Mouse (Mus musculus) liver, postnatal 0 days (tissue): ENCODE data around the gene Ccdc7a. TPM values are rescaled to one million over a fixed set of nuclear protein-coding genes. Genes with fewer than 3 reads are reported as not detected.

Source experiments
- ATAC-seq: fragments of 200-750 bp; cut with Nextera tagmentation; 2 replicates; pipeline ENCODE4 v1.8.0; 2017; ENCODE audit warnings: mild to moderate bottlenecking, moderate library complexity
- DNase-seq: peaks from one replicate; pipeline ENCODE4 v3.0.0-alpha.2; 2016
- H3K27ac ChIP-seq: fragments of 300-500 bp; sonication (generic); 2 replicates; pipeline ENCODE4 v1.5.1; 2014; ENCODE audit warnings: antibody characterized with exemption, moderate library complexity, mild to moderate bottlenecking, low read depth
- H3K27me3 ChIP-seq: fragments of 300-500 bp; sonication (generic); 2 replicates; pipeline ENCODE4 v1.6.1; 2014; ENCODE audit warnings: low read length, control low read depth, mixed read lengths; ENCODE audit not compliant: insufficient read depth
- H3K36me3 ChIP-seq: fragments of 300-500 bp; sonication (generic); replicated peaks from 2 replicates; pipeline ENCODE4 v1.6.1; 2014; ENCODE audit warnings: mild to moderate bottlenecking, control low read depth, low read length, moderate library complexity, mixed read lengths; ENCODE audit not compliant: insufficient read depth
- H3K4me1 ChIP-seq: fragments of 300-500 bp; sonication (generic); 2 replicates; pipeline ENCODE4 v1.6.1; 2014; ENCODE audit warnings: antibody characterized with exemption, mild to moderate bottlenecking, control low read depth; ENCODE audit not compliant: insufficient read depth
- H3K4me2 ChIP-seq: fragments of 300-500 bp; sonication (generic); 2 replicates; pipeline ENCODE4 v1.6.1; 2014; ENCODE audit warnings: low read depth, mild to moderate bottlenecking, low read length, moderate library complexity, mixed read lengths
- H3K4me3 ChIP-seq: fragments of 300-500 bp; sonication (generic); 2 replicates; pipeline ENCODE4 v1.5.1; 2014; ENCODE audit warnings: low read depth, low read length
- H3K9ac ChIP-seq: fragments of 300-500 bp; sonication (generic); replicated peaks from 2 replicates; pipeline ENCODE4 v1.6.1; 2014; ENCODE audit warnings: mild to moderate bottlenecking, moderate library complexity
- H3K9me3 ChIP-seq: fragments of 300-500 bp; sonication (generic); 2 replicates; pipeline ENCODE4 v1.6.1; 2016; ENCODE audit warnings: mild to moderate bottlenecking, control low read depth, low read length, mixed read lengths
- CTCF ChIP-seq: sonication (generic); IDR thresholded peaks from 2 replicates; pipeline ENCODE4 v1.5.1; 2016; ENCODE audit warnings: antibody characterized with exemption, low read depth
- EP300 ChIP-seq: IDR thresholded peaks from 2 replicates; pipeline ENCODE4 v1.6.1; 2016; ENCODE audit warnings: antibody characterized with exemption, low read depth, mild to moderate bottlenecking
- WGBS: fragments of 180-500 bp; shearing (Covaris S2); extraction: QIAGEN DNeasy Blood & Tissue Kit; methylation state at CpG from one replicate; pipeline ENCODE4 v1.1.7; 2014; ENCODE audit not compliant: insufficient replicate concordance; 5-methylcytosine and 5-hydroxymethylcytosine counted together
- polyA plus RNA-seq: library from polyadenylated mRNA; unstranded; fragments of >200 nt; fragmentation: Nextera tagmentation; extraction: Ambion mirVana; gene quantifications from 2 replicates; pipeline ENCODE4 v1.2.1, GENCODE M21; 2015

Gene Ccdc7a
- polyA plus RNA-seq, 1 experiment from 2014 or later = not detected

DNA sequence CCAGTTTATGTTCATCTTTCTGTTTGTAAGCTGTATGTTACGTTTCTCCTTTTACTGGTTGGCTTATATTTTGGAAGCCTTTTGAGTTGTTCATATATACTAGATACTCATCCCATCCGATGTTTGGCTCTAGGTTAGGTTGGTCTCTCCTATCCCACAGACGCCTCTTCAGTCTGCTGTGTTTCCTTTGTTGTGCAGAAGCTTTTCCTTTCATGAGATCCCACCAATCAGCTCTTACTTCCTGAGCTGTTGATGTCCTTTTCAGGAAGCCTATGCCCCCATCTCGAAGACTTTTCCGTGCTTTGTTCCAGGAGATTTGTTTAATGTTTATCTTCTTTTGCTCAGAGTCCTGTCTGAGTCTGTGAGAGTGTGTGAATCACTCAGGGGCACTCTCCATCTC is 221.6 kb downstream of the Ccdc7a start:
- 31% methylated on average over 5 of the region's 5 CpGs for WGBS
- no peak overlapping the region for H3K4me3 ChIP-seq

DNA sequence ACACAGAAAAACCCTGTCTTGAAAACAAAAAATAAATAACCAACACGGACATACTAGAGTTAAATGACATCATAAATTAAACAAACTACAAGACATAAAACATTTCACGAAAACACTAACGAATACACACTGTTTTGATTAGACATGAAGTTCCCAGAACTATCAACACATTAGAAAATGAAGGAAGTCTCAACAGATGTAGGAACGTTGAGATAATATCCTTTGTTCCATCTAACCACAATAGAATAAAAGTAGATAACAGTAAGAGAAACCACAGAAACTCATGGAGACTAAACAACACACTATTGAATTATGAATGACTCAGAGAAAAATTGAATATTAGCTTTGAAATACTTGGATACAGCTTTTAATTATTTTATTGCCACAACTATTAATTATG is 252.8 kb downstream of the Ccdc7a start:
- WGBS = 65% methylated on average over 4 of the region's 4 CpGs
- Histone ChIP-seq H3K4me1 (no peaks in the 10 kb centered on the region), H3K9me3 (no peaks in the 10 kb centered on the region), H3K27ac (no peak overlapping the region), H3K27me3 (no peaks in the 10 kb centered on the region), H3K4me2 (no peak overlapping the region), H3K4me3 (no peak overlapping the region), H3K9ac (no peak overlapping the region), H3K36me3 (no peaks in the 10 kb centered on the region)
- ATAC-seq (no peak), DNase-seq (no peak)
- TF ChIP-seq CTCF (no peak), EP300 (no peak)

More for the DNA sequence above, 221.6 kb downstream of the Ccdc7a start:
- Histone ChIP-seq H3K9me3 (no peaks in the 10 kb centered on the region), H3K27ac (no peak overlapping the region), H3K36me3 (no peaks in the 10 kb centered on the region), H3K9ac (no peak overlapping the region), H3K4me2 (no peak overlapping the region), H3K4me1 (no peaks in the 10 kb centered on the region), H3K27me3 (no peaks in the 10 kb centered on the region)
- DNase-seq (no peak), ATAC-seq (no peak)
- TF ChIP-seq EP300 (no peak), CTCF (no peak)

DNA sequence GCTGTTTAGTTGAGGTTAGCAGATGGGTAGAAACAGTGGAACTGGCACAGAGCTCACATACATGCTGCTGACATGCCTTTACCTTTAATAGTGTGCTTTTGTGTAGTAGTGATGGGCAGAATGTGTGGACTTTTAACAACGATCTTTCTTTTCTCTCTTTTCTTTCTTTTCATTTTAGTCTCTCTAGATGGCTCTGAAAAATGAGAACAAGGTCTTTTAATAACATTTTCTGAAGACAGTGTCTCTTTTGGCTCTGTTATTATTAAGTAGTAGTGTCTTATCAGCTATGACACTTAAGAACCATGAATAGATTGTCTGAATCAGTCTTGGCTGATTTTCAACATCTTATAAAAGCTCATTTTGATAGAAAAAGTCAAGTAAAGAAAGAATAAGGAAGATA is 266.7 kb downstream of the Ccdc7a start, which contains the start of gene Gm3952:
Gene Gm3952, minus strand, starts transcription at position 101 of the 400 bp plus-strand sequence.
- Histone ChIP-seq H3K27ac (no peak within 1 kb of the TSS), H3K4me1 (no peaks in the 10 kb centered on the region), H3K27me3 (no peaks in the 10 kb centered on the region), H3K4me2 (no peak within 1 kb of the TSS), H3K9me3 (no peaks in the 10 kb centered on the region), H3K36me3 (no peaks in the 10 kb centered on the region), H3K4me3 (no peak within 1 kb of the TSS), H3K9ac (no peak within 1 kb of the TSS)
- no peak for DNase-seq
- 69% methylated on average over 1 of the region's 1 CpGs for WGBS
- TF ChIP-seq CTCF (no peak), EP300 (no peak)
- no peak for ATAC-seq

DNA sequence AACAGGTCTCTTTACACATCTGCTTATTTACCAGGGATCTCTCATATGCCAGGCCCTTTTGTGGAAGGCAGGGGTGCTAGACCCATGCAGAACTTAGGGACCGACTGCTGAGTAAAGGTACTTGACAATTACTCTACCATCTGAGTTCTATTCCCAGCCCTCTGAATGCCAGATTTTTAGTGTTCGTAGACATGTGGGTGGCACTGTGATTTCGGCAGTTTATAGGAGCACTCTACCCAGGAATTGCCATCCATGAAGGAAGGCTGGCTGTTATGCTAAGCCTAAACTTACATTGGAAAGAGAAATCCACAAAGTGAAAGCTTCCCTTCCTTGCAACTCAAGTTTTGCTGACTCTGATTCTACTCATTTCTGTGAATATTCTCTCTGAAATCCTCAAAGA is 329.6 kb downstream of the Ccdc7a start:
- DNase-seq (no peak), ATAC-seq (no peak)
- Histone ChIP-seq H3K9ac (no peak overlapping the region), H3K36me3 (peaks cover 44% of the 10 kb centered on the region), H3K4me3 (no peak overlapping the region), H3K9me3 (no peaks in the 10 kb centered on the region), H3K27ac (no peak overlapping the region), H3K27me3 (no peaks in the 10 kb centered on the region), H3K4me2 (no peak overlapping the region), H3K4me1 (no peaks in the 10 kb centered on the region)
- WGBS = 92% methylated on average over 3 of the region's 3 CpGs
- TF ChIP-seq EP300 (no peak), CTCF (no peak)

DNA sequence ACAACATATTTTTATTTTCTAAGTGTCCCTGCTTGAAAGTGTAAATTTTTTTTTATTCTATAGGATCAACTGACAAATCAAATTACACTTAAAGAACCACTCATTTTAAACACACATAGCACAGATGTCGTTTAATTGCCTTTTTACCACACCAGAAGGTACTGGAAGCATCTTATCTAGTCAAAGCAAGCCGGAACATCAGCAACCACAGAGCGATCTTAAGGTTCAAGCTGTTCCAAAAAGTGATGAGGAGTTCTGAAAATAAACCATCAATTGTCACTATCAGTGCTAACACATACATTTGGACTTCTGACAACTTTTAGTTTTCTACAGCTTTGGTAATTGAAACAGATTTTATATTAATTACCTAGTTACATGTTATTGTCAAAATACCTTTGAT is 331.2 kb downstream of the Ccdc7a start:
- no peaks in the 10 kb centered on the region for H3K27me3 ChIP-seq
- H3K4me1 ChIP-seq = no peaks in the 10 kb centered on the region
- H3K9me3 ChIP-seq = no peaks in the 10 kb centered on the region
- no peak overlapping the region for H3K4me2 ChIP-seq
- TF ChIP-seq EP300 (peak; percentile 71), CTCF (no peak)
- 59% methylated on average over 3 of the region's 3 CpGs for WGBS
- no peak overlapping the region for H3K9ac ChIP-seq
- ATAC-seq = no peak
- peaks cover 50% of the 10 kb centered on the region for H3K36me3 ChIP-seq
- no peak overlapping the region for H3K4me3 ChIP-seq
- no peak overlapping the region for H3K27ac ChIP-seq
- DNase-seq = no peak

DNA sequence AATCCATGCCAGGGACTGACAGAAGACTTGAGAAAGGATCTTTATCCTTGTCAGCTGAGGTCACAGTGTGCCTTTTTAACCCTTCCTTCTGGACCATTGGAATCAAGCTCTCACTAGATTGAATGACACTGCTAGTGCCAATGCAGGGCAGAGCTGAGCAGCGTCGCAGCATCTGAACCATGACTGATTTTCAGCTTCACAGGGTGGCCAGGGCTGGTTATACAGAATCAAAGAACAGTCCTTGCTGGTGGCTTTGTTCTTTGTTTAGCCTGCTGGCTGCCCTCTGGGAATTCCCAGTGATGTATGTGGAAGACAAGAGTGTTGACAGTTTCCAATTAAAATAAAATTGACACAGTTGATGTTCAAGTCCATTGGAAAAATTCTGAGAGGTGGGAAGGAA is 333.1 kb downstream of the Ccdc7a start:
- Histone ChIP-seq H3K4me2 (no peak overlapping the region), H3K36me3 (peaks cover 58% of the 10 kb centered on the region), H3K9ac (no peak overlapping the region), H3K4me1 (no peaks in the 10 kb centered on the region), H3K27me3 (no peaks in the 10 kb centered on the region), H3K4me3 (no peak overlapping the region), H3K9me3 (no peaks in the 10 kb centered on the region), H3K27ac (no peak overlapping the region)
- 84% methylated on average over 2 of the region's 2 CpGs for WGBS
- ATAC-seq (no peak), DNase-seq (no peak)
- no peak for TF ChIP-seq EP300

DNA sequence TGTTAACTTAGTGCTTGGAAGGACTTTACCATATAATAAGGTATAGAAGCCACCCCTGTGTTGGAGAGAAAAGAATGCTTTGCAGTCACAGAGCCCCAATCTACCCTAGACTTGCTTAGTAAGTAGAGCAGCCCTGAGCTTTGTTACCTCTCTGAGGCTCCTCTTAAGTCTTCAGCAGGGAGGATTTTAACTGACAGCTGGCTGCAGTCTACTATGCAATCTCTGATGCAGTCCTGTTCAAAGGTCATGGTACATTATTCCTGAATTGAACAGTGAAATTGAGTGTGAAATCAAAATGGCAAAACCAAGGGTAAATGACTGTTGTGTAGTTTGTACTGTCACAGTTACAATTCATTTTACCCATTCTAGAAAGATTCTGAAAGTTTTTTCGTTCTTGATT is 338.1 kb downstream of the Ccdc7a start:
- no peak for TF ChIP-seq EP300
- TF ChIP-seq CTCF = no peak
- no peak for DNase-seq
- no peak overlapping the region for H3K27ac ChIP-seq
- no peak overlapping the region for H3K4me3 ChIP-seq
- H3K27me3 ChIP-seq = no peaks in the 10 kb centered on the region
- WGBS = 92% methylated on average over 1 of the region's 1 CpGs
- peaks cover 67% of the 10 kb centered on the region for H3K36me3 ChIP-seq
- no peak overlapping the region for H3K4me2 ChIP-seq
- no peak for ATAC-seq
- no peaks in the 10 kb centered on the region for H3K4me1 ChIP-seq
- no peak overlapping the region for H3K9ac ChIP-seq
- no peaks in the 10 kb centered on the region for H3K9me3 ChIP-seq
